Mouse (Mus musculus) T-helper 2 cell (primary cell): ENCODE results near the gene Hyls1.
"Not testable (repeated sequence)": the region's sequence is repeated elsewhere in the genome, so short reads cannot be mapped to it uniquely, and the experiment has no call there.

Source experiments
- in situ Hi-C: fragments of 300-600 bp; cut with MboI, MseI; formaldehyde crosslinking; loops from one replicate; pipeline ENCODE4 v1.15.1; 2025; ENCODE audit warnings: high pct_unique_total_duplicates

The Hyls1 gene

DNA sequence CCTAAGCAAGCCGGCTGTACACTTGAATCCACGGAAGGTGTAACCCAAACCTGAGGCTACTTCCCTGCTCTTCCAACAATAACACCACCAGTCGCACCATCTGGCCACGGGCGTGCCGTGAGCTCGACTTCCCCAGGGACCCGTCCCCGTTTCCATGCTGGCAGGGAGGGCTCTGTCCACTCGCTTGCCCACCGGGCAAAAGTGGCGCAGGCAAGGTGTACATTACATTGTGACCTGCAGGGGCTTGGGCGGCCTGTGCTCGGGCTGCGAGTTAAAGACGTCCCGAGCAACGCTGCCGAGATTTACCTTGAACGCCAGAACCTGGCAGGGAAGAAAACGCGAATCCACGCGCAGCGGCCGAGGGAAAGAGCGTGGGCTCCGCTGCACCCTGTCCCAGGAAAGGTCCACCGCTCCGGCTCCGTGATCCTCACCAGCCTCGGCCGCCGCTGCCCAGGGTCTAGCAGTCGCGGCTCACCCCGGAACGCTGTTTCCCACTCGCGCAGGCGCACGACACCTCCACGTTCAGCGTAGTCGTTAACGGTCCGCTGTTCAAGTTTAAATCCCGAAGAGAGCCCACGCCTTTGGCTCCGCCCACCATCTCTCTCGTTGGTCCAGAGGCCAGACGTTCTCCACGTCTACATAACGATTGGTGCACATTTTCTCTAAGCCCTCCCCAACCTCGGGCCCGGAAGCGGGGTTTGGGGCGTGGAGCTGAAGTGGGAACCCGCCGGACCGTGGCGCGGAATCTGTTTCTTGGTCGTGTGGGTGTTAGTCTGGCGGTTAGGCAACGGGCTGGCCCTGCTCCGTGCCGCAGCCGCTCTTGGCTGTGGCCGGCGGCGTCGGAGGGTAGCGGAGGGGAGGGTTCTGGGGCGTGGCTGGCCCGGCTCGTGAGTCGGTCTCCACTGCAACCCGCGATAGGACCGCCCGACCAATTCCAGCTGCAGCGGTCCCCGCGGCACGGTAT is at the start of gene Hyls1, which contains the start of gene Pate2:
Gene Hyls1 (minus strand): TSS at position 828 of the 964 bp plus-strand sequence.
Gene Pate2 (plus strand): TSS at position 714 of the 964 bp plus-strand sequence.
- in situ Hi-C loops, result loop anchor here (10.0 kb wide), 1 partner anchor 1155 kb away; the partner anchor contains the start of gene Chek1

GRCm38 (mm10) chr9:35616784-35617183 is 46.6 kb upstream of the Hyls1 start:
- in situ Hi-C loops, result not testable (repeated sequence)

DNA sequence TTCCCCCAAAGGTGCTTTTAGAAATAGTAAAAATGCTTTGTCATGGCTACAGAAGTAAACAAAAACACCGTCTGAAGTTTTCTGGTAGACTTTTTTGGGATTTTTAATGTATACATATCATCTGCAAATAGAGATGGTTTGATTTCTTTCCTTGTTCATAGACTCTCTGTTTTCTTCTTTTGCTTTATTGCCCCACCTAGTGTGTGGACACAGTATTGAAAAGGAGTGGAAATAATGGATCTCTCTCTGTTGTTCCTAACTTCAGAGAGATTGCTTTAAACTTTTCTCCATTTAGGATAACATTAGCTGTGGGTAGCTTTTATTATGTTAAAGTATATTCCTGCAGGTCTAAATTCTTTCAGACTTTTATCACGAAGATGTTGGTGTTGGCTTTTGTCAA is 43.8 kb upstream of the Hyls1 start:
- in situ Hi-C loops, result no loop called here

DNA sequence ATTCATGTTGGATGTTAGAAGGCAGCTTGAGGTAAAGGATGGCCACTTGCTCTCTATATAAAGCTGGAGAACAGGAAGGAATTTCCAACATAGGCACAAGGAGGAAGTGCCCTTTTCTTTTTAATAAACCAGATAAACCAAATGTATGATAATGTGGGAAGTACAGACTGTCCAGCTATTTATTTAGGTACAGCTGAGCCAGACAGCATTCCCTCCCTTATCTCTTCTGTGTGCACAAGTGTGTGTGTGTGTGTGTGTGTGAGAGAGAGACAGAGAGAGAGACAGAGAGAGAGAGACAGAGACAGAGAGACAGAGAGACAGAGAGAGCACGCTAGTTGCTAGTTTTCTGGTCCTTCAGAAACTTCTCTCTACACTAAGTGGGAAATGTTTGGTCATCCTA is 41.6 kb upstream of the Hyls1 start, which contains the start of gene Pate4:
Gene Pate4 (minus strand): TSS at position 101 of the 400 bp plus-strand sequence.
- in situ Hi-C loops, result no loop called here

DNA sequence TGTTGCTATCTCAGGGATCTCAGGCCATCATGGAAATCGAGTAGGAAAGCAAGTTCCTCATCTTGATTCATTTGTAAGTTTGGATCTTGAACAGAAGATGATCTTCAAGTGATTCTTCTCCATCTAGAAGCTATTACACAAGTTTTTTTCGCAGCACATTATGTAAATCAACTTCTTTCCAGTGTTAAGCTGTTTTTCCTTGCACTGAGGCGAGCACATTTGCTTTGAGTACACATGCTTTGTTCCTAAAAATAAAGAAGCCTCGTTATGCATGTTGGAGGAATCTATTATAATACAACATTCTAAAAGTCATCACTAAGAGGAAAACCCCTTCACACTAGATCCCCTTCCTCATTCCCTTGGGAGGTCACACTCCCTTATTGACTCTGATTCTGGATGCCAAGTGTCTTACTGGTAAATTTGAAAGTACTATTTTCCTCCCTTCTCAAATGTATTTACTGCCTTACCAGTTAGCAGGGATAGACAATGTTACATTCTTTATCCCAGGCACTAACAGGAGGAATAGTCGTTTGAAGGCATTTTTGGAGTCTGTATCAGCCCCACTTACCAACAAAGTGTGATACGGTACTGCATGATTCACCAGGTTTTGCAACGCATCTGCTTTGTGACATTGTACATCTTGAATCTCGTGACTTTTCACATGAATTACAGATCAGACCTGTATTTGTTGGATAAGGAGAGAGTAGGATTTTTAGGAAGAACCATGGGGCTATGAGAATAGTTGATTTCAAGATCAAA is 37.6 kb upstream of the Hyls1 start:
- in situ Hi-C loops, result no loop called here

GRCm38 (mm10) chr9:35592903-35593302 is 22.7 kb upstream of the Hyls1 start:
- in situ Hi-C loops, result no loop called here

GRCm38 (mm10) chr9:35587674-35588073 is 17.5 kb upstream of the Hyls1 start:
- in situ Hi-C loops, result no loop called here

- in situ Hi-C loops, result no loop called here
Observed at GRCm38 (mm10) chr9:35574416-35574815, 4.2 kb upstream of the Hyls1 start.

DNA sequence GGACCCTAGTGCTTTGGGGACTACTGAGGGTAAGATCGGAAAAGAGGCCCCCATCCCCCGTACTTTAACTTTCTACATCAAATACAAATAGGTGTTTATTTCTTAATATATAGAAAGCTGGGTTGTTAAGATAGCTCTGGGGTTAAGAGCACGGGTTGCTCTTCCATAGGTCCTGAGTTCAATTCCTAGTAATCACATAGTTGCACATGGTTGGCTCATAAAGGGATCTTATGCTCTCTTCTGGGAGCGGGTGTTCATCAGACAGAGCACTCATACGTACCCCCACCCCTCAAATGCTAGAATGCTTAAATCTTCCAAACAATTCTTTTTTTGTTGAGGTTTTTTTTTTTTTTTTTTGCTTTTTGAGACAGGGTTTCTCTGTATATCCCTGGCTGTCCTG is 465 bp upstream of the Hyls1 start:
- in situ Hi-C loops, result no loop called here

- in situ Hi-C loops, result loop anchor here (10.0 kb wide), 1 partner anchor 1157 kb away; the partner anchor contains the start of gene Chek1
Observed at GRCm38 (mm10) chr9:35567995-35568394, 2.2 kb downstream of the Hyls1 start.

DNA sequence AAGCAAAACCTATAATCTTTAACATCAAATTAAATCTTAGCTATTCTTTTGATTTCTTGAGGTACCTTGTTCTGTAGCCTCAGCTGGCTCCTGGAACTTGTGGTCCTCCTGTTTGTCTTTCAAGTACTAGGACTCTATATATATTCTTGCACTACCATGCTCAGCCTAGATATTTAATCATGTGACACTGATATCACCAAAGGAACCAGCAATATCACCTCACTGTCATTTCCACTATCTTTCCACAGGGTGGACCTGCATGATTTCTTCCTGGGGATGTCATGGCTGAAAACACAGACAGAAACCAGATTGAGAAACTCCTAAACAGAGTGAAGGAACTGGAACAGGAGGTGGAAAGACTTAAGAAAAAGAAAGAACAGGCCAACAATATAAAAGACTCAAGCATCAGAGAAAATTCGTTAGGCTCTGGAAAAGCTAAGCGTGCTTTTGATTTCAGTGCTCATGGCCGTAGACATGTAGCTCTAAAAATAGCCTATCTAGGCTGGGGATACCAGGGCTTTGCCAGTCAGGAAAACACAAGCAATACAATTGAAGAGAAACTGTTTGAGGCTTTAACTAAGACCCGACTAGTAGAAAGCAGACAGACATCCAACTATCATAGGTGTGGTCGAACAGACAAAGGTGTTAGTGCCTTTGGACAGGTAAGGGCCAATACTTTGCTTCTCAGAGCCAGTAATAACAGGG is 5.5 kb downstream of the Hyls1 start:
- in situ Hi-C loops, result loop anchor here (10.0 kb wide), 1 partner anchor 1160 kb away; the partner anchor contains the start of gene Chek1

DNA sequence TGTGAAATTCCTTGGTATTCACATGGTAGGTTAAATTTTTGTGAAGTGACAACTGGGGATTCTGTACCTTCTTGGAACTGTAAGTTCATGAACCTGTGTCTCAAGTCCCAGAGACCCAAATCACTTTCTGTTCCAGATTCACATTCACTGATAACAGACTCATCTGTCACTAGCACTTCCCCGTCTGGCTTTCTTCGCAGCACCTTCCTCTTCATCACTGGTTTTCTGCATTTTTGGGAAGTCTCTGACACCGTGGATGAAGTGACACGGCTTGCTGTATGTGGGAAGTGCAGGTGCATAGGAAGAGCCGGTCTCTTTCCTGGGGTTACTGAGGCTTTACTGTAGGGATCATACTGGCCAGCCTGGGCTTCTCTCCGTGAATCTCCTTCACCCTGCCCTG is 8.6 kb downstream of the Hyls1 start:
- in situ Hi-C loops, result loop anchor here (10.0 kb wide), 1 partner anchor 1163 kb away; the partner anchor contains the start of gene Chek1

GRCm38 (mm10) chr9:35561076-35561475 is 9.1 kb downstream of the Hyls1 start:
- in situ Hi-C loops, result loop anchor here (10.0 kb wide), 1 partner anchor 1164 kb away; the partner anchor contains the start of gene Chek1

DNA sequence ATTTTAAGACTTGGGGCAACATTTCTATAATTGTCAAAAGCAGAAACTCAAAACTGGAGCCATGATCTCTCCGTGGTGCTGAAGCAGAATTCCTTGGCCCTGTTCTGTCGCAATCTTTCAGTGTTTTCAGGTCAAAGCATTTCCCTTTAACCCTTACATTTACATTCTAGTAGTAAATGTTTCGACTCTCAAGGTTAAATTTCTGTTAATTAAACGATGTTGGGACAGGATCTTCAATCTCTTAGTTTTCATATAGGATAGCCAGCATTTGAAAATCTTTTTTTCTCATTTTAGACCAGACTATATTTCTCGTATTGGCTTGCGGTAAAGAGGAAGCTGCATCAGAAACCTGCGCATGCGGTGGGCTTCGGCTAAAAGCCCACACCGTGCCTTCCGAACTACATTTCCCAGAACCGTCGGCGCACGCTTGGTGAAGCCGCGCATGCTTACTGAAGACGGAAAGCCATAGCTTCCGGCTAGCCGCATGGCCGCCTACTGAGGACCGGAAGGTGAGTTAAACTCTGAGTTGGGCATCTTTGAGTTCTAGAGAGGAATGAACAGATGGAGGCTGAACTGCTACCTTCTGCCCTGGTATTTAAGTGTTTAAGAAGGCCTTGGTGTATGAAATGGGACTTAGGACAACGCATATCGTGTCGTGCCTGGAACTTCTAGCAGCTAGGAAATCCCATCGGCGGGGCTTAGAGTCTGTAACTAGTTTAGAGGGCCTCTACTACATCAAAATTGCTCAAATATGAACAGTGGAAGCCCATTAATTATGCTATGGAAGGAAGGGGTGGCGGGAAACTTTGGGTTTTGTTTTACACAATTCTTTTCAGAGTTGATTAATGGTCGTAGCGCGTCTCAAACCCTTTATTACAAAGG is 10.9 kb downstream of the Hyls1 start:
- in situ Hi-C loops, result no loop called here

- in situ Hi-C loops, result no loop called here
Observed at GRCm38 (mm10) chr9:35558257-35559008, 11.8 kb downstream of the Hyls1 start, which contains the start of the genes Ddx25 and Pus3. Gene Ddx25, minus strand, starts transcription at chr9:35558528. Gene Pus3, plus strand, starts transcription at chr9:35558595.

DNA sequence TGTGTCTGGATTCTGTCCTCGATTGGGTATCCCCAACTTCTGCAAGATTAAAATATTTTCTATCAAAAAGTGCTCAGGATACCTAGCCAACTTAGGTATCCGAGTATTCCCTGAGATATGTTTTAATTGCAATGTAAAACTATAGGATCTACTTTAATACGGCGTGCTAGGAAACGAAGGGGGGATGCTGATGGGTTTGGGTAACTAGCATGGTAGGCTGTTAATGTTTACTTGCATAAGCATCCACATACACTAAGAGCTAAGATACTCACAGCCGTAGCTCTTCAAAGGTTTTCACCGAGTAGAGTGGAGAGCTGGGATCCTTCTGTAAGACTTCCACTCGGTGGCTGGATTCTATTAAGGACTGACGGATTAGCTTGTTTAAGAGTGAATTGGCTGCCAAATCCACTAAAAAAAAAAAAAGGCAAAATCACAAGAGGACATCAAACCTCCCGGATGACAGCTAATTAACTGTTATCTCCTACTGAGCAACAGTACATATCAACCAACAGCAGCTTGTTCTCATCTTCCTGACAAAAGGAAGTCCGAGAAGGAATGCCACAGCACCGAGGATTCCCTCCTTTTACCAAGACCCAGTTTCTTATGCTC is 13.6 kb downstream of the Hyls1 start:
- in situ Hi-C loops, result no loop called here

DNA sequence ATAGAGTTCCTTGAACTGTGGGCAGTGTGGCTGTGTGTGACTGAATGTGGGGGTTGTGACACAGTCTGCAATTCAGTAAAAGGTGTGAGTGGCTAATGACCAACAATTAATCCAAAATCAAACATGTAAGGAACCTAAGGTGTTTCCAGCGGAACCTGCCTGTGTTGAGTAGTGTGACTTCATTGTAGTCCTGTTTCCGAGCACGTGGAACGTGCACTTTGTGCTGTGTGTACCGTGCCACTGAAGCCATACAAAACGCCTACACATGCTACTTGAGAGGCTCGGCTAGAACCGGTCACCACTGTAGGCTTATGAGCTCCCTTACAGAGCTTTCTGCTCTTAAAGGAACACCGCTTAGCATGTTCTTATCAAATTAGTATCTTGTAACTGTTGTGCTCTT is 21.7 kb downstream of the Hyls1 start:
- in situ Hi-C loops, result no loop called here

DNA sequence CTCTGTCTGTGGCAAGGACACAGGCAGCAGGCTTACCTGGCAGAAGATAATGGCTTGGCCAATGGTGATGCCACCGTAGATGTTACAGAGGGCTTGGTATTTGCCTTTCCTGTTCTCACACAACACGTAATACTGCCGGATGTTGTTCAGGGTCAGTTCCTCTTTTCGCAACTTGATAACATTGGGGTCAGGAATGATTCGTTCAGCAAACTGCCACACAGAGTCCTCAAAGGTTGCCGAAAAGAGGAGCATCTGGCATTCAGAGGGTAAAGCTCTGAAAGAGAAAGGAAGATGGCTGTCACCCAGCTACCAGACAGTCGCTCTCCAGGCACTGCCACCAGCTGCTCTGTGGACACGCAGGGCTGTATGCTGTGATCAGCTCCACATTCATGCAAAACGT is 23.5 kb downstream of the Hyls1 start:
- in situ Hi-C loops, result no loop called here

DNA sequence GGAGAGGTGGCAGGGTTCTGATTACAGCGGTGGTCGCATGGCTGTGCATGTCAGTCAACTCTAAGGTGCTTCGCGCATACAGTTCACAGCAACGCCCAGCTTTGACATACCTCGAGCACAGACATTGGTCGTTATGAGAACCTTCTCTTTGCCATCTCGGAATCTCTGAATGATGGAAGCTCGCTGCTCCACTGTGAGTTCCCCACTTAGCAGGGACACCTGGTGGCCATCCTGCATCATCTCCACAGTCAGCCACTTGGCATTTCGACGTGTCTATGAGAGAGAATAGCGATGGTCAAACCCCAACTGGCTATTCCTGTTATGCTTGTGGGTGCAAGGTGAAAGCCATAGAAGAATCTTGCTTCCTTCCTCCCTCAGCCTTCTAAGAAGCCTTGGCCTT is 24.5 kb downstream of the Hyls1 start:
- in situ Hi-C loops, result no loop called here
